Mouse (Mus musculus): Measurements from ENCODE around the gene Prlr. TPM values are rescaled to one million over a fixed set of nuclear protein-coding genes. Genes with fewer than 3 reads are reported as not detected.

The Prlr gene
- polyA plus RNA-seq, 1 experiment from 2014 or later, result 0.40 TPM

GRCm38 (mm10) chr15:10276386-10276785, 99.3 kb downstream of the Prlr start:
- Histone ChIP-seq H3K27ac (no peak overlapping the region), H3K9ac (replicated peaks) (no peak overlapping the region), H3K4me1 (replicated peaks) (no peaks in the 10 kb centered on the region), H3K27me3 (no peaks in the 10 kb centered on the region), H3K36me3 (no peaks in the 10 kb centered on the region), H3K9me3 (no peaks in the 10 kb centered on the region), H3K4me3 (replicated peaks) (no peak overlapping the region), H3K4me2 (no peak overlapping the region)
- ATAC-seq (ENCODE audit: insufficient number of reproducible peaks, insufficient read depth, low FRiP score, low TSS enrichment, low read depth), result no peak

GRCm38 (mm10) chr15:10277461-10277860, 100.4 kb downstream of the Prlr start:
- Histone ChIP-seq H3K9ac (replicated peaks) (no peak overlapping the region), H3K4me1 (replicated peaks) (no peaks in the 10 kb centered on the region), H3K4me2 (no peak overlapping the region), H3K36me3 (no peaks in the 10 kb centered on the region), H3K27me3 (no peaks in the 10 kb centered on the region), H3K27ac (no peak overlapping the region), H3K4me3 (replicated peaks) (no peak overlapping the region), H3K9me3 (no peaks in the 10 kb centered on the region)
- 70% methylated on average over 4 of the region's 4 CpGs for WGBS
- no peak for ATAC-seq (ENCODE audit: insufficient number of reproducible peaks, insufficient read depth, low FRiP score, low TSS enrichment, low read depth)

- Histone ChIP-seq H3K4me1 (replicated peaks) (no peaks in the 10 kb centered on the region), H3K9me3 (no peaks in the 10 kb centered on the region), H3K4me2 (no peak overlapping the region), H3K36me3 (no peaks in the 10 kb centered on the region), H3K9ac (replicated peaks) (no peak overlapping the region), H3K27me3 (no peaks in the 10 kb centered on the region), H3K4me3 (replicated peaks) (no peak overlapping the region), H3K27ac (no peak overlapping the region)
- ATAC-seq (ENCODE audit: insufficient number of reproducible peaks, insufficient read depth, low FRiP score, low TSS enrichment, low read depth), result no peak
- 90% methylated on average over 5 of the region's 5 CpGs for WGBS
These were observed 104.5 kb downstream of the Prlr start for GRCm38 (mm10) chr15:10281546-10281945.

GRCm38 (mm10) chr15:10283661-10284060, 106.6 kb downstream of the Prlr start:
- no peak for ATAC-seq (ENCODE audit: insufficient number of reproducible peaks, insufficient read depth, low FRiP score, low TSS enrichment, low read depth)
- Histone ChIP-seq H3K36me3 (no peaks in the 10 kb centered on the region), H3K4me3 (replicated peaks) (no peak overlapping the region), H3K9ac (replicated peaks) (no peak overlapping the region), H3K4me2 (no peak overlapping the region), H3K27ac (no peak overlapping the region), H3K27me3 (no peaks in the 10 kb centered on the region), H3K9me3 (no peaks in the 10 kb centered on the region), H3K4me1 (replicated peaks) (no peaks in the 10 kb centered on the region)

- no peaks in the 10 kb centered on the region for H3K9me3 ChIP-seq
- H3K27ac ChIP-seq, result no peak overlapping the region
- no peaks in the 10 kb centered on the region for H3K27me3 ChIP-seq
- no peak for ATAC-seq (ENCODE audit: insufficient number of reproducible peaks, insufficient read depth, low FRiP score, low TSS enrichment, low read depth)
- H3K9ac ChIP-seq (replicated peaks), result no peak overlapping the region
- H3K4me2 ChIP-seq, result no peak overlapping the region
- H3K4me1 ChIP-seq (replicated peaks), result no peaks in the 10 kb centered on the region
- H3K36me3 ChIP-seq, result no peaks in the 10 kb centered on the region
- WGBS, result 89% methylated on average over 1 of the region's 1 CpGs
- H3K4me3 ChIP-seq (replicated peaks), result no peak overlapping the region
These were observed 119.5 kb downstream of the Prlr start for GRCm38 (mm10) chr15:10296570-10296969.

- H3K4me2 ChIP-seq, result no peak overlapping the region
- no peak overlapping the region for H3K4me3 ChIP-seq (replicated peaks)
- 83% methylated on average over 1 of the region's 1 CpGs for WGBS
- H3K27ac ChIP-seq, result no peak overlapping the region
- no peaks in the 10 kb centered on the region for H3K27me3 ChIP-seq
- H3K9me3 ChIP-seq, result no peaks in the 10 kb centered on the region
- H3K9ac ChIP-seq (replicated peaks), result no peak overlapping the region
- no peaks in the 10 kb centered on the region for H3K4me1 ChIP-seq (replicated peaks)
- H3K36me3 ChIP-seq, result no peaks in the 10 kb centered on the region
- no peak for ATAC-seq (ENCODE audit: insufficient number of reproducible peaks, insufficient read depth, low FRiP score, low TSS enrichment, low read depth)
These were observed 121.0 kb downstream of the Prlr start for GRCm38 (mm10) chr15:10298058-10298457.

- Histone ChIP-seq H3K4me3 (replicated peaks) (no peak overlapping the region), H3K9me3 (no peaks in the 10 kb centered on the region), H3K9ac (replicated peaks) (no peak overlapping the region), H3K4me2 (no peak overlapping the region), H3K4me1 (replicated peaks) (no peaks in the 10 kb centered on the region), H3K27me3 (no peaks in the 10 kb centered on the region), H3K36me3 (no peaks in the 10 kb centered on the region), H3K27ac (no peak overlapping the region)
- no peak for ATAC-seq (ENCODE audit: insufficient number of reproducible peaks, insufficient read depth, low FRiP score, low TSS enrichment, low read depth)
- 83% methylated on average over 3 of the region's 3 CpGs for WGBS
These were observed 122.4 kb downstream of the Prlr start for GRCm38 (mm10) chr15:10299467-10299866.

GRCm38 (mm10) chr15:10306461-10306860, 129.4 kb downstream of the Prlr start:
- 86% methylated on average over 1 of the region's 1 CpGs for WGBS
- H3K27ac ChIP-seq, result no peak overlapping the region
- no peaks in the 10 kb centered on the region for H3K27me3 ChIP-seq
- no peak overlapping the region for H3K9ac ChIP-seq (replicated peaks)
- no peaks in the 10 kb centered on the region for H3K36me3 ChIP-seq
- H3K4me3 ChIP-seq (replicated peaks), result no peak overlapping the region
- H3K4me2 ChIP-seq, result no peak overlapping the region
- no peak for ATAC-seq (ENCODE audit: insufficient number of reproducible peaks, insufficient read depth, low FRiP score, low TSS enrichment, low read depth)
- H3K4me1 ChIP-seq (replicated peaks), result no peaks in the 10 kb centered on the region
- no peaks in the 10 kb centered on the region for H3K9me3 ChIP-seq

GRCm38 (mm10) chr15:10311826-10312225, 134.8 kb downstream of the Prlr start:
- WGBS, result 70% methylated on average over 5 of the region's 5 CpGs
- H3K36me3 ChIP-seq, result no peaks in the 10 kb centered on the region
- H3K4me3 ChIP-seq (replicated peaks), result no peak overlapping the region
- H3K9ac ChIP-seq (replicated peaks), result no peak overlapping the region
- no peaks in the 10 kb centered on the region for H3K9me3 ChIP-seq
- H3K4me1 ChIP-seq (replicated peaks), result no peaks in the 10 kb centered on the region
- H3K27me3 ChIP-seq, result no peaks in the 10 kb centered on the region
- ATAC-seq (ENCODE audit: insufficient number of reproducible peaks, insufficient read depth, low FRiP score, low TSS enrichment, low read depth), result no peak
- no peak overlapping the region for H3K27ac ChIP-seq
- no peak overlapping the region for H3K4me2 ChIP-seq

- no peaks in the 10 kb centered on the region for H3K9me3 ChIP-seq
- WGBS, result 52% methylated on average over 7 of the region's 7 CpGs
- no peak overlapping the region for H3K4me3 ChIP-seq (replicated peaks)
- H3K27ac ChIP-seq, result no peak overlapping the region
- H3K4me2 ChIP-seq, result no peak overlapping the region
- no peaks in the 10 kb centered on the region for H3K27me3 ChIP-seq
- H3K36me3 ChIP-seq, result no peaks in the 10 kb centered on the region
- no peaks in the 10 kb centered on the region for H3K4me1 ChIP-seq (replicated peaks)
- no peak for ATAC-seq (ENCODE audit: insufficient number of reproducible peaks, insufficient read depth, low FRiP score, low TSS enrichment, low read depth)
- no peak overlapping the region for H3K9ac ChIP-seq (replicated peaks)
These were observed 136.8 kb downstream of the Prlr start for GRCm38 (mm10) chr15:10313522-10314455.

- H3K4me1 ChIP-seq (replicated peaks), result no peaks in the 10 kb centered on the region
- H3K27me3 ChIP-seq, result no peaks in the 10 kb centered on the region
- H3K4me2 ChIP-seq, result no peak within 1 kb of the TSS
- no peak for ATAC-seq (ENCODE audit: insufficient number of reproducible peaks, insufficient read depth, low FRiP score, low TSS enrichment, low read depth)
- H3K9me3 ChIP-seq, result no peaks in the 10 kb centered on the region
- no peaks in the 10 kb centered on the region for H3K36me3 ChIP-seq
- WGBS, result 80% methylated on average over 2 of the region's 2 CpGs
- H3K9ac ChIP-seq (replicated peaks), result no peak within 1 kb of the TSS
- no peak within 1 kb of the TSS for H3K4me3 ChIP-seq (replicated peaks)
- H3K27ac ChIP-seq, result no peak within 1 kb of the TSS
These were observed 148.0 kb downstream of the Prlr start, which contains the start of gene Gm21973 for GRCm38 (mm10) chr15:10325080-10325479. Gene Gm21973, plus strand, starts transcription at chr15:10325380.

GRCm38 (mm10) chr15:10330626-10331025, 153.6 kb downstream of the Prlr start:
- no peaks in the 10 kb centered on the region for H3K27me3 ChIP-seq
- no peak overlapping the region for H3K27ac ChIP-seq
- H3K36me3 ChIP-seq, result no peaks in the 10 kb centered on the region
- no peak overlapping the region for H3K4me2 ChIP-seq
- no peak overlapping the region for H3K9ac ChIP-seq (replicated peaks)
- no peak overlapping the region for H3K4me3 ChIP-seq (replicated peaks)
- WGBS, result 90% methylated on average over 3 of the region's 3 CpGs
- ATAC-seq (ENCODE audit: insufficient number of reproducible peaks, insufficient read depth, low FRiP score, low TSS enrichment, low read depth), result no peak
- H3K9me3 ChIP-seq, result no peaks in the 10 kb centered on the region
- no peaks in the 10 kb centered on the region for H3K4me1 ChIP-seq (replicated peaks)

Data from limb, embryonic 12.5 days (tissue).